Mouse (Mus musculus): ENCODE measurements at regions not wholly inside any gene's neighbourhood (a gene's known extent, or its start where the extent isn't known, plus 50 kb on each side); places are given as distances from the start of the nearest gene placed in this dataset.

DNA sequence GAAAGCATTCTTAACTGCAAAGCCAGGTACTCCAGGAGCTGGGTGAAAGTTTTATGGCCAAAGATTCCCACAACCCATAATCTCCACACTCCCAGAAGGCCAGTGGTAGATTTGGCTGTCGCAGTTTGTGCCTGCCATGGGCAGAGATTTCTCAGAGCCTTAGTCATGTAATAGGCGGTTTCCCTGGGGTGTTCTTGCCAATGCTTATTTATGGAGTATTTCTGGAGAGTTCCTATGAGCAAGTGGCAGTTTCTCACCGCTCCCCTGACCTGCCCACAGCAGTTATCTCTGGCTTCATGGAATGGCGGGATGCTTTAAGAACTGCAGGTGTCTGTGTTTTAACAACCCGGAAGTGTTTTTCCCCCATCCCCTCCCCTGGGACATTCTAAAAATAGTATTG is 179.8 kb downstream of the 4933412E24Rik start:
- CTCF ChIA-PET = no interaction called here

DNA sequence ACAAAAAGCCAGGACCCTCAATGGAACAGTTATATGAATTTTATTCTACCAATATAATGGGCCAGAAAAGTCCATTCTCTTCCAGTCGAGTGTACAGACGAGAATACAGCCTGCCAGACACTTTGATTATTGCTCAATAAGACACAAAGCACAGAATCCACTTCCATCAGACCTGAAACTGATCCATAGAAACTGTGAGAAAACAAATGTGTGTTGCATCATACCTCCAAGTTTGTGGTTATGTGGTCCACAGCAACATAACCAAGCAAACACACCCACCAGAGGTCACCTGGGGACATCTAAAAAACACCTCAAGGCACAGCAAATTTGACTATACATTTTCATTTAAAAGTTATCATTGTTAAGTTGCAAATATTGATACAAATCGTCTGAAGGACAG is 183.2 kb downstream of the 4933412E24Rik start:
- CTCF ChIA-PET = no interaction called here

DNA sequence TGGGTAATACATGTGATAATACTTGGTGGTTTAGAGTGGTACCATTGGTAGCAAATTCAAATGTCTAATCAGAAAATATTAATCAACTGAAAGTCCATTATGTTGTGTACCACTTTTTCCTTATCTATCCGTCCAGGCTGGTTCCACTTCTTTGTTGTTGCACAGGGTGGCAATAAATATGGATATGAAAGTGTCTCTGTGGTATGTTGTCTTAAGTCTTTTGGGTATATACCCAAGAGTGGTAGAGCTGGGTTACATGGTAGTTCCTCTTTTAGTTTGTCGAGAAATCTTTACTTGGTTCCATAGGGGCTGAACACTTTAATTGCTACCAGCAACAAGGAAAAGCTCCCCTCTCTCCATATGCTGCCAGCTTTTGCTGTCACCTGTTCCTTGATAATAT is 184.9 kb downstream of the 4933412E24Rik start:
- CTCF ChIA-PET = no interaction called here

DNA sequence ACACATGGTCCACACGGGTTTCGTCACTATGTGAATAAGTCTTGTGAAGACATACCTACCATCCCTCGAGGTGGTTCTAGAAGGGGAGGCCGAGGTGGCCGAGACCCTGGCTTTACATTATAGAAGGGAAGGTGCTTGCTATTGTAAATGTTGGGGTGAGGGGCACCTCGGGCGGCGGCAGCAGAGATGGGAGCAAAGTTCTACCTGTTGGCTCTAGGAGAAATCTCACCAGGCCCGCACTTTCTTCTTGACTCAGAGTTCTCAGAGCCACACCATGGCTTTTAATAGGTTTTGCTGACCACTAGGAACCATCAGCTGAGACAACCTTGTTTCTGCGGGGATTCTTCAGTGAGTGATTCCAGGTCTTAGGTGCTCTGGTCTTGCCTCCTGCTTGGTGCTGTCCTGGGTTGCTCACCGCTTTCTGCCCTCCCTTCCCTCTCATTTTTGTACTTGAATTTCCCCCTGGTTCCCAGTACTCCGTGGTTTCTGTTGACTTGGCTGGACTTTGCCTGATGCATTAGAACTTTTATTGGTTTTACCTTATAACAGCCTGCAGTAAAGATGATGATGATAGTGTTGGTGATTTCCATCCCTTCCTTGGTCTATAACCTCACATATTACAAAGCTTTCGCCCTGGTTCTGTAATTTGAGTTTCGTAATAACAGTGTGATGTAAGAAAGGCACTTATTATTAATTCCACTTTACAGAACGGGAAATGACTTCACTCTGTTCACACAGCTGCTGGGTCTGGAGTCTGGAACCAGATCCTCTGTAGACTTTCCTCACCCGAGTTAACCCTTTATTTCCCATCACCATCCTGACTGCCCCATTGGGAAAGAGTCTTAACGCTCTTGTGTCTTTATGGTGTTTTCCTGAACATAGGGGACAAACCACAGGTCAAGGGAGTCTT is 185.6 kb downstream of the 4933412E24Rik start:
- CTCF ChIA-PET = no interaction called here

DNA sequence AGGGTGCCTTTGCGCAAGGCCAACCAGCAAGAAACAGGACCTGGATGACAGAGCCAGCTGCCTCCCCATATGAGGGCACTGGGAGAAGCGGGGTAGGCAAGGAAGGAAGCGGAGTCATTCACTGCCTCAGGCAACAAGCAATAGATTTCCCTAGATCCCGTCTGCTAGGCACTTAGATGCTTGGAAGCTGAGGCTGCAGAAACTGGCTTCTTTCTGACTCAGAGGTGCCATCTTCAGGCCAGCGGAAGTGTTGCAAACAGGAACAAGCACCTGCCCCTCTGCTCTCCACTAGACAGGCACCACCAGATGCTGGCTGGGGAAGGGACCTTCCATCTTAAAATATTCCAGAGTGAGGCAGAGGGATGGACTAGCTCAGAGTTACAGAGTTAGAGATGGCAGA is 188.0 kb downstream of the 4933412E24Rik start:
- CTCF ChIA-PET = no interaction called here

DNA sequence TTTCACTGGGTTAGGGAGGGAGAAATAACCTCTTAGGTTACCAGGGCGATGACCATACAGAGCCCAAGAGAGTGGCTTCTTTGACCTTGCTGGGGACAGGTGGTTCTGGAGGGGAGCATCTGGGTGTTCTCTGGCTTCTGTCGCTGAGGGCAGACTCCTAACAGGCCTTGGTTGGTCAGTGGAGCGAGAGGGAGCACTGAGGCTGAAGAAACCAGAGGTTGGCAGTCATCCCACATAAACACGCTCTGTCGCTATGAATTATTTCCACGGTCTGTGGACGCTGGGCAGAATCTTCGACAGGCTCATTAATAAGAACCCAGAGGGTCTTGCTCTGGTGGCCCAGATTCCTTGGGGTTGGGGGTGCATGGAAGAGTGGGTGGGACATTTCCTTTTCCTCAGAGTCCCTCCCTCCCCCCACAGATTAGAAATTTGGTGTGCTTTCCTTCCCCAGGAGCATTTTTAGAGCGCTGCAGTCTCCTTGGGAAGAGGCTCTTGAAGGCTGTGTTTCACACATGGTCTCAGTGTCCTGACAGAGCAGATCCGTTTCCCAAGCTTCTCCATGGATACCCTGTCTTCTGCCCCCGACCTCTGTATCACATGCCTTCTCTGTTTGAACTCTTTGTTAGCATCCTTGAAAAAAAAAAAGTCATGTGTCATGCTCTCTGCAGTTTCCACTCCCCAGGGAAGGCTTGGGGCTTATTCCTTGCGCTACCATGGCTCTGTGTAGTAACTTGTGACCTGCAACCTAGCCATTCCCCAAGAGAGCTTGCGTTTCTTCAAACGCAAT is 190.1 kb downstream of the 4933412E24Rik start:
- CTCF ChIA-PET = interaction anchor here (0.6 kb wide), 1 partner anchor 180 kb away, joined by 19 read pairs; no protein-coding TSS in a partner anchor

DNA sequence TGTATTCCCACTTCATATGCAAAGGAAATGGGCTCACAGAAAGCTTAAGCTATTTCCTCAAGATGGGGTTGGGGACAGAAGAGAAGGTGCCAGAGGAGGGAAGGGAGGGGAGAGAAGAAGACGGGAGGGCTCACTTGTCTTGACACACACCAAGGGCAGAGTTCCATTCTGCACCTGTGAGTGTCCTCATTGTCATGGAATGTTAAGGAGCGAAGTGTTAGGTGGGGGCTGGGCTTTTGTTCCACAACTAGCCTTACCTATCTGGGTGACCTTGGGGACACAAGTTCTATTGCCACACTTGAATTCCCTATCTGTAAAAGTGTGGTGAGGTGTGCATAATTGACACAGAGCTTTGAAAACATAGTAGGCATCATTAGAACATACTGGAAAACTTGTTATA is 192.5 kb downstream of the 4933412E24Rik start:
- CTCF ChIA-PET = interaction anchor here (0.6 kb wide), 1 partner anchor 135 kb away, joined by 3 read pairs; no protein-coding TSS in a partner anchor

DNA sequence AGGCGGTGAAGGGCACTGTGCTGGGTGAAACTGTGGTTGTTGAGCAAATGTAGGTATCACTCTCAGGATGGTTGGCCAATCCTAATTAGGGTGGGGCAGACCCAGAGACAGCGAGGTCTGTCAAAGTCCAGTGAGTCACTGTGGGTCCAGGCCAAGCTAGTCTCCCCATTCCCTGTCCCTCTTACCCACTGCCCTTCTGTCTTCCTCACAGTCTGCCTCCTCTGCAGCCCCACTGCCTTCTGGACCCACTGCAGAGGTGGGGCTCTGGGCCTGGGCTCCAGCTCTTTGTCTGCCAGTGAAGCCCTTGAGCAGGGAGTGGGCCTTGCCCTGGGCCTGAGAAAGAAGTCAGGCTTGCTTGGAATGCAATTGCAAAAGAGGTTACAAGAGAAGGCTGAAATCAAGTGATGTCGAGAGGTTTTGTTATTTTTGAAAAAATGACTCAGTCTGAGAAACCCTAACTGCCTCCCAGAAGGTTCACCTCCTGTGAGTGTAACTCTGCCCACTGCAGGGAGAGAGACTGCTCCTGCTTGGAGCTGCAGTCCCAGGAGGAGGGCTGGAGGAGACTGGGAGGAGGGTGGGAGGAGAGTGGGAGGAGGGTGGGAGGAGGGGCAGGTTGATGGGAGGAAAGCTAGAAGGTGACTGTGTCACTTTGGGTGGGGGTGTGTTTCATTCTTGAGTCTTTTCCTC is 193.3 kb downstream of the 4933412E24Rik start:
- CTCF ChIA-PET = interaction anchor here (0.6 kb wide), 2 partner anchors 13 to 135 kb away, joined by 3 to 10 read pairs; no protein-coding TSS in a partner anchor

DNA sequence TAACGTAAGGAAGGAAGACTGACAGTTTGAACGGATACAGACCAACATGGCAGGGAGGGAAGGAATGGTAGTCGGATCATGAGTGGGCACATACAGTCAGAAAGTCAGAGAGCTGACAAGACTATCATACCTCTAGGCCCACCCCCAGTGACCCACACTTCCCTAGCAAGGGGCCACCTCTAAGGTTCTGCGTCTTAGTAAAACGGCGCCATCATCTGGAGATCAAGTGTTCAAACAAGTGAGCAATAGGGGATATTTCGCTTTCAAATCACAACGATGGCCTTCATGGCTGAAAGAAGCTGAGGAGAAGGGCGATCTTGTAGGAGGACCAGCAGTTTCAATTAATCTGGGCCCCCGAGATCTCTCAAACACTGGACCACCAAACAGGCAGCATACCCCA is 196.1 kb downstream of the 4933412E24Rik start:
- CTCF ChIA-PET = interaction anchor here (0.6 kb wide), 1 partner anchor 27 kb away, joined by 3 read pairs; no protein-coding TSS in a partner anchor

DNA sequence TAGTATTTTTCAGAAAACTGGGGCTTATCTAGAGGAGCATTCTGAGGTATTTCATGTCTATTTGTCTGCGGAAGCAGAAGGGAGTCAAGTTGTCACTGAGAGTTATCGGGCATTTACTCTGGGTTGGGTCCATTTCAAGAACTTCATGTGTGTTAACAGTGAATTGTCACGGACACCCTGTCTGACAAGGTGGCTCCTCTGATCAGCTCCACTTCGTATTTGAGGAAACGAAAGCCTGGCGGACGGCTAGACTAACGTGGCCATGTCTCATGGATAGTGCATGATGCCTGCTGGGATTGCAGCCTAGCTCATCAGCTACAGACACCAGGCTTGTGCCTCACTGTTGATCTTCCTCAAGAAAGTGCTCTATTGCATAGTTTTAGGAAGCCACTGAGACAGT is 200.4 kb downstream of the 4933412E24Rik start:
- CTCF ChIA-PET = no interaction called here

DNA sequence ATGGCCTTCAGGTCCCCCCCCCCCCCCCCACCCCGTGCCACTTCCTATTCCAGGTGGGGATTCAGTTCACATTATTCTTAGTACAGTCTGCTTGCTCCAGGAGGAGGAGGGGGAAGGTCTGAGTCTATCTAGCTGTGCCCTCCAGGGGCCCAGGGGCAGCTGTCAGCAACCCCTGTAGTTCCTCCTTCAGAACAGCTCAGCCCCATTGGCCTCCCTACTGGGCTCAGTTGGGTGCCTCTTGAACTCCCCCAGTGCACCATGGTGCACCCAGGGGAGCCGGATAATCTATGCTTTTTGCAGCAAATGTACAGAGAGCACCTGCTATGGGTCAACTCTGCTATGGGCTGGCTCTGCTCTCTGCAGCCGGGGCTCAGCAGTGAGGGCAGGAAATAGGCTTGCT is 204.8 kb downstream of the 4933412E24Rik start:
- CTCF ChIA-PET = interaction anchor here (0.7 to 0.8 kb wide), 2 partner anchors 164 to 1095 kb away, joined by 6 to 16 read pairs; no protein-coding TSS in a partner anchor

DNA sequence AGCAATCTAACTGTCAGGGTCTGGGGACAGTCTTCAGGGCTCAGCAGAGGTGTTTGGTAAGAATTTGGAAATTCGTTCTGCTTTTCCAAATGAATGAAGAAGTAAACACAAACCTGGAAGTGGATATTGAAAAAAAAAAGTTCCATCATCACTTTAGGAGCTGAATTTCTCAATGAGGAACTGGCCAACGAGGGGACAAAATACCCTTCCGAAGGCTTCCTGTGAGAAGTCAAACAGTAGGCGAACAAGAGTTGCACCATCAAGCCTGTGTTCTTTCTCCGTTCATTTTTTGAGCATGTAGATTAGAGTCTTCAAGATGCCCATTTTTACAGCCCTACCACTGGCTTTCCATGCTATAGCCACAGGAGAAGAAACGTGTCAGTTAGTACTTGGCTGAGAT is 207.1 kb downstream of the 4933412E24Rik start:
- CTCF ChIA-PET = no interaction called here

DNA sequence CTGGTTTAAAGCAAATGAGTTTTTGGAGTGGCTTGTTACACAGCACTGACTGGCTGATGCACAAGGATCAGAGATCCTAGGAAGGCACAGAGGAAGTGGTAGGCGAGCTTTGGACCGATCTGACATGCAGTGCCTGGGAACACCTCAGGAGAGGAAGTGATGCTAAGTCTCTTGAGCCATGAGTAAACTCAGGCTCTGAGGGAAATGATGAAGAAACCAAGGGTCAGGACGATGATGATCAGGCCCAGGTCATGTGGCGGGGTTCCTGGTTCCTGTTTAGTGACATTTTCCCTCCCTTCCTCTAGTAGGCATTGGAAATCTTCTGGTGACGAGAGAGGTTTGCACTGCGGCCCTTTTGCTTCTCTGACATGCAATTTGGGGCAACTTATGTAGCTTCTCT is 208.7 kb downstream of the 4933412E24Rik start:
- CTCF ChIA-PET = no interaction called here

DNA sequence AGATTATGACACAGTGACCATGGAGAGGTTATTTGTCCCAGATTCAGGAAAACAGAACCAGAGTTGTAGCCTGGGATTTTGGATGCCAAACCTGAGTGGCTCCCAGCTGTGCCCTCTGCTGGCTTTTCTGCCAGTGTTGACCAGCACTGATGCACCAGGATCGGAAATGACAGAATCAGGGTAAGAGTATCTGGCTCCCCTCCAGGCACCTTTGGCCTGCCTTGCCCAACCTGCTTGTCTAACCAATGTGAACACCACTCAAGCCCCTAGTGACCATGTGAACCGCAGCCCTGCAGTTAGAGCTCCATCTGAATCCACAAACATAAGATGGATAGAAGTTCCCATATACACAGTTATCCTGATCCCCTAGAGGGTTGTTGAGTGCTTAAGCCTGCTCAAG is 210.6 kb downstream of the 4933412E24Rik start:
- CTCF ChIA-PET = no interaction called here

DNA sequence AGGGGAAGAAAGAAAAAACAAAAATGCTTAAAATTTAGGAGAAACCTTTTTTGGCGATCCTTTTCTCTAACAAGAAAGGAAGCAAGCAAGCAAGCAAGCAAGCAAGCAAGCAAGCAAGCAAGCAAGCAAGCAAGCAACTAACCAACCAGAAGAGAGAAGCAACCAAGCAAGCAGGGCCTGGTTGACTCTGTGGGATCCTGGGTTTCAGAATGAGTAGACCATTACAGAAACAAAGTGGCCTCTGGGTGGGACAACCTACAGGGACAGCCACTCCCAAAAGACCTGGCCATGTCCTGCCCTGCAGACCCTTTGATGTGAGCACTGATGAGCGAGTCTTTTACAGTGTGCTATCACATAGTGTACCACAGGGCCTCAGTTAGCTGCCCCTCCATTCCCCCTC is 211.6 kb downstream of the 4933412E24Rik start:
- CTCF ChIA-PET = no interaction called here

DNA sequence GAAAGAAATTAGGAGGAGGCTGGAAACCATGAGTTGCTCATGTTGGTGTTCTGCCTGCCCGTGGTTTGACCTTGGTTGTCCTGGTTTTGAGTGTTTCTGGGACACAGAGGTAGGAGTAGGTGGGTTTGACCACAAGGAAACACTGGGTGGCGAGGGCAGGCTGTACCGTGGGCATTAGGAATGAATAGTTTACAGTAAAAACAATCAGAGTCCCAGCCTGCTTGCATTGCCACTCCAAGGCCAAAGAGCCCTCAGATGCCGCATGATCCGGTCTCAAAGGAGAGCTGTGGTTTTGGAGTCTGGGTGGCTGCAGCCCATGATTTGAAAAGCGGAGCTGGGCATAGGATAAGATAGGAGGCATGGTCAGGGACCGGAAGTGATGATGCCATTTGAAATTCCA is 212.0 kb downstream of the 4933412E24Rik start:
- CTCF ChIA-PET = no interaction called here

DNA sequence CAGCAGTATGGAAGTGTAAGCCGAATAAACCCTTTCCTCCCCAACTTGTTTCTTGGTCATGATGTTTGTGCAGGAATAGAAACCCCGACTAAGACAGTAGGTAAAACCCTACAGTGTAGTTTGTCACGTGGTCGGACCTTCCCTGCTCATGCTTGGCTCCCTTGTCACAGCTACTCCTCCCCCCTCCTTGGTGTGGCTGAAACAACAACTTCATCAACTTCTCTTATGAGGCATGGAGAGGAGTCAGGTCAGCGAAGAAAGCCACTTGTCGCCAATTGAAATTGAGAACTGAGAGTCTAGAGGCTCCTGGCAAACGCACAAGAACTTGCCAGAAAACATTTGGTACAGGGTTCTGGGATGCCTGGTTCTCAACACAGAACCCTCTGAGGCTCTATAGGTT is 214.1 kb downstream of the 4933412E24Rik start:
- CTCF ChIA-PET = no interaction called here

DNA sequence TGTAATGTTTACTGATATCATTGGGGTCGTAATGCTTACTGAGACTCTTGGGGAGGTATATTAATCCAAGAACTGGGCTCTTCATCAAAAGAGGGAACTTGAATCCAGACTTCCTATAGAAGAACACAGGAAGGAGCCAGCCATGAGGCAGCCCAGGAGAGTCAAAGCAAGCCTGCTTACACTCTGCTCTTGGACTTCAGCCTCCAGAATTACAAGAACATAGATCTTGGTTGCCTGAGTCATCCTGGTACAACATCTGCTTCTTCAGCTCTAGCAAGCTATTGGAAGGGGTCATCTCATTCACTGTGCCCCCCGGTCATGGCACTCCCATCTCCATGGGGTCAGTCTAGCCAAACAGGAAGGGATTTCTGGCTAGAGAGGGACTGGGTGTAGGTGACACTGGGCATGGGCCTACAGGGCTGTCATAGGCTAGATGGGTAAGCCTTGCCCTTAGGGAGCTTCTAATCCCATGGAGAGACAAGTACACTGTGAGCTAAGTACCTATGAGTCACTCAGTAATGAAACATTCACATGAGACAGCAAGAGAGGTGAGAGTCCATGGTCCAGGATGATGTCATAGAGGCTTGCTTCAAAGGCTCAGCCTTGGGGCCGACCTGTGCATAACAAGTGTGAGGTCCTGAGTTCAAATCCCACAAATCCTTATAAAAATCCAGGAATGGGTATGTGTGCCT is 217.1 kb downstream of the 4933412E24Rik start:
- CTCF ChIA-PET = no interaction called here

DNA sequence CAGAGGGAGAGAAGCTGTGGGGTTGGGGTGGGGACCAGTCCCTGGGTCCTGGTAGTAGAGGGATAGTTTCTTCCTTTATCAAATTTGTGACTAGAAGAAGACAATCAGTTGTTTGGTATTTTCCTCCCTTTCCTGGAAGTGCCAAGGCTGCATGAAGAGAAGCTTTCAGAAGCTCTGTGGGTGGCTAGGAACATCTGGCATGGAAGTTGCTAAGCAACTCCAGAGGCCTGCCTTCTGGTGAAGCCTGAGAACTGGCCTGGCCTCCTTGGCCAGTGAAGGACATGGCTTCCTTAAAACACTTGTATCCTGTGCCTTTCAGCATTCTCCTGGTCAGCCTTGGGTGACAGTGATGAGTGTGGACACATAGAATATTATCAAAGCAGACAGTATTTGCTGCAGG is 217.9 kb downstream of the 4933412E24Rik start:
- CTCF ChIA-PET = no interaction called here

DNA sequence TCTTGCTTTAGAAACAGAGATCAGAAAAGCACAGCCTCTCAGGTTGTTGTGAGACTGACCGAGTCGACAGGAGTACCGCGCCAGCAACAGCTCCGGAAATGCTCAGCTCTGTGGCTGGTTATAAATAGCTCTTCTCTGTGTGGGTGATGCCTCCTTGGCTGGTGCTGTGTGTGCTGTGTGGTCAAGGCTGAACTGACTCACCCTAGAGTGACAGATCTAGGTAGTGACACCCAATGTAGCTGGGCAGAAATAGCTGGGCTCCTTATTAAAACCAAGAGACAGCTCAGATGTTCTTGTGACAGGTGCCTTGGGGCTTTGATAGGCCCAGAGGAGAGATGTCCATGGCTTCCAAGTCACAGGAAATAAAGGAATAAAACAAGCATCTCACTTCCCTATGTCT is 220.7 kb downstream of the 4933412E24Rik start:
- CTCF ChIA-PET = no interaction called here

DNA sequence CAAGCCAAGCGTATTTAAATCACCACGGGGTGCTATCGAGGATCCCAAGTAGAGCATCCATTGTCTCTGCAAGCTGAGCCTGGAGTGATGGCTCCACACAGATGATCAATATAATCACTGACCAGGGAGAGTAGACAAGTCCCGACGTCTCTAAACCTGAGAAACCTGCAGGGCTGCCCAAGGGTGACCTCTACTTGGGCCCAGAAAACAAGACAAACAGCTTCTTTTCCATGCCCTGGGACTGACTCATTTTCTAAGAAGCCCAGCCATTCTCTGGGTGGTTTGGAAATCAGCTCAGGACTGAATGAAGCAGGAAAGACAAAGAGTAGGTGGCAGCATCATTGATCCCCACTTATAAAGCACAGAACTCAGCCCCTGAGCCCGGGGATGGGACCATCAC is 221.5 kb downstream of the 4933412E24Rik start:
- CTCF ChIA-PET = no interaction called here

Measured in spleen, embryonic (tissue).